Mouse (Mus musculus) embryonic facial prominence, embryonic 11.5 days (tissue): ENCODE results near the gene Dlec1. TPM values are rescaled to one million over a fixed set of nuclear protein-coding genes. Genes with fewer than 3 reads are reported as not detected.
A peak's percentile ranks its signal among the peaks of the same experiment; 100 is the strongest.

Experiments used
- ATAC-seq: fragments of 200-750 bp; cut with Nextera tagmentation; replicated peaks from 2 replicates; pipeline ENCODE4 v1.8.0; 2017; ENCODE audit warnings: low read depth; ENCODE audit not compliant: insufficient number of reproducible peaks, low FRiP score, low TSS enrichment
- DNase-seq: peaks from one replicate; pipeline ENCODE4 v3.0.0-alpha.2; 2015; ENCODE audit warnings: low spot score
- H3K27ac ChIP-seq: fragments of 300-500 bp; sonication (generic); replicated peaks from 2 replicates; pipeline ENCODE4 v1.5.1; 2014; ENCODE audit warnings: mild to moderate bottlenecking, low read depth, low read length, control low read depth
- H3K27me3 ChIP-seq: fragments of 300-500 bp; sonication (generic); 2 replicates; pipeline ENCODE4 v1.6.1; 2014; ENCODE audit warnings: mild to moderate bottlenecking, low read length, moderate library complexity, mixed read lengths; ENCODE audit not compliant: control insufficient read depth, insufficient read depth
- H3K36me3 ChIP-seq: fragments of 300-500 bp; sonication (generic); replicated peaks from 2 replicates; pipeline ENCODE4 v1.6.1; 2014; ENCODE audit warnings: low read depth, mild to moderate bottlenecking, low read length, moderate library complexity, mixed read lengths; ENCODE audit not compliant: control insufficient read depth, insufficient read depth
- H3K4me1 ChIP-seq: fragments of 300-500 bp; sonication (generic); 2 replicates; pipeline ENCODE4 v1.6.1; 2014; ENCODE audit warnings: low read length, mixed read lengths; ENCODE audit not compliant: control insufficient read depth, insufficient read depth
- H3K4me2 ChIP-seq: fragments of 300-500 bp; sonication (generic); 2 replicates; pipeline ENCODE4 v1.6.1; 2014; ENCODE audit warnings: low read depth, mild to moderate bottlenecking, control low read depth, low read length, moderate library complexity
- H3K4me3 ChIP-seq: fragments of 300-500 bp; sonication (generic); 2 replicates; pipeline ENCODE4 v1.5.1; 2014; ENCODE audit warnings: low read depth, low read length, control low read depth
- H3K9ac ChIP-seq: fragments of 300-500 bp; sonication (generic); replicated peaks from 2 replicates; pipeline ENCODE4 v1.6.1; 2014; ENCODE audit warnings: mild to moderate bottlenecking, control low read depth, low read length
- H3K9me3 ChIP-seq: fragments of 300-500 bp; sonication (generic); replicated peaks from 2 replicates; pipeline ENCODE4 v1.6.1; 2016; ENCODE audit warnings: mild to moderate bottlenecking, low read length, inconsistent platforms, mixed read lengths; ENCODE audit not compliant: control insufficient read depth
- WGBS: fragments of 180-500 bp; shearing (Covaris S2); extraction: QIAGEN DNeasy Blood & Tissue Kit; methylation state at CpG from one replicate; pipeline ENCODE4 v1.1.7; 2014; 5-methylcytosine and 5-hydroxymethylcytosine counted together
- polyA plus RNA-seq: library from polyadenylated mRNA; unstranded; fragments of >200 nt; fragmentation: Nextera tagmentation; extraction: Ambion mirVana; gene quantifications from 2 replicates; pipeline ENCODE4 v1.2.1, GENCODE M21; 2014

The Dlec1 gene
- polyA plus RNA-seq, 1 experiment from 2014 or later = 0.69 TPM

- Histone ChIP-seq H3K9me3 (no peaks in the 10 kb centered on the region), H3K4me3 (no peak overlapping the region), H3K27ac (no peak overlapping the region), H3K36me3 (no peaks in the 10 kb centered on the region; the same call in 1 of the 2 replicates), H3K4me2 (no peak overlapping the region), H3K4me1 (no peaks in the 10 kb centered on the region; the same call in 1 of the 2 replicates), H3K27me3 (no peaks in the 10 kb centered on the region), H3K9ac (no peak overlapping the region)
- peak; percentile 89 for DNase-seq
- WGBS = 9% methylated on average over 6 of the region's 6 CpGs
- ATAC-seq = no peak
Measured at GRCm38 (mm10) chr9:119067601-119068000, 34.7 kb upstream of the Dlec1 start.

DNA sequence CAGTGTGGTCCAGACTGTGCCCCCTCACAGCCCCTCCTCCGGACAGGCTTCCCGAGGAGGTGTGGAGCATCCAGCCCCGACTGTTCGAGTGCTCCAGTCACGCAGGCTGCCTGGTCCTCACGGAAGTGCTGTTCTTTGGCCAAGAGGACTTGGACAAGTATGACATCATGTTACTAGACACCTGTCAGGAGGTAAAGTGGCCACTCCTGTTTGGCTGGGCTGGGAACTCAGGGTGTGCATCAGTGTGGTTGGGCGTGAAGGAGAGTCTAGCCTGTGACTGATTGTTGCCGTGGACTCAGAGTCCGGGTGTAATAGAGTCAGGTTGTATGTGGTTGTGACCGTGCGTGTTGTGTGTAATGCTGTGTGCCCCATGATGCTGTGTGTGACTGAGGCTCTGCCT lies 34.0 kb upstream of the Dlec1 start:
- Histone ChIP-seq H3K9ac (no peak overlapping the region), H3K27me3 (no peaks in the 10 kb centered on the region), H3K4me1 (no peaks in the 10 kb centered on the region; the same call in 1 of the 2 replicates), H3K36me3 (no peaks in the 10 kb centered on the region; the same call in 1 of the 2 replicates), H3K9me3 (no peaks in the 10 kb centered on the region), H3K27ac (no peak overlapping the region), H3K4me3 (no peak overlapping the region), H3K4me2 (no peak overlapping the region)
- ATAC-seq = no peak
- DNase-seq = no peak
- 88% methylated on average over 11 of the region's 11 CpGs for WGBS

DNA sequence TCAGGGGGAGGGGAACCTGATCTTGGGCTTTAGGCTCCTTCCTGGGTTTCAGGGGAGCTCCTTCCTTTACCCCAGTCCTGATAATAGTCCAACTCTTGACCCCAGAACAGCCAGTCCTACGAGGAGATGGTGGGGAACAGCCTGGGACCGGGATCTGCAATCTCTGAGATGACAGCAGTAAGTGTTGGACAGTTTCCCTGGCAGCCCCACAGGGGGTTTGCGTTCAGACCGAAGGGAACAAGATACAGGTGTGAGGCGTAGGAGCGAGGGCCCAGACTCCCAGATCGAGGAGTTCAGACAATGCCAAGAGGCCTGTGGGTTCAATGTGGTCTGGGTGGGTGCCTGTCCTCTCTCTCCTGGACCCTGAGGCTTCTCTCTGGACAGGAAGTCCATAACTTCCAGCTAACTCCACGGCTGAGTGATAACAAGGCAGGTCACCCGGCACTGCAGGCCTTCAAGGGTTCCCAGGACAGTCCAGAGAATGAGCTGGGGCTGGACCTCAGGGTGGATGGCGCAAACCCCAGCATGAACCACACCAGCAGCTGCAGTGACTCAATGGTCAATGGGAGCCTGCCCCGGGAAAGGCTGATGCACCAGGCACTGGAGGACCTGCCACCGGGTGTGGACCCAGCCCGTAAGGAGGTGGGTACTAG lies 32.0 kb upstream of the Dlec1 start:
- Histone ChIP-seq H3K27me3 (no peaks in the 10 kb centered on the region), H3K9me3 (no peaks in the 10 kb centered on the region), H3K36me3 (no peaks in the 10 kb centered on the region; the same call in 1 of the 2 replicates), H3K27ac (no peak overlapping the region), H3K4me2 (no peak overlapping the region), H3K4me3 (no peak overlapping the region), H3K4me1 (no peaks in the 10 kb centered on the region), H3K9ac (no peak overlapping the region)
- DNase-seq = no peak
- 85% methylated on average over 13 of the region's 13 CpGs for WGBS
- no peak for ATAC-seq

DNA sequence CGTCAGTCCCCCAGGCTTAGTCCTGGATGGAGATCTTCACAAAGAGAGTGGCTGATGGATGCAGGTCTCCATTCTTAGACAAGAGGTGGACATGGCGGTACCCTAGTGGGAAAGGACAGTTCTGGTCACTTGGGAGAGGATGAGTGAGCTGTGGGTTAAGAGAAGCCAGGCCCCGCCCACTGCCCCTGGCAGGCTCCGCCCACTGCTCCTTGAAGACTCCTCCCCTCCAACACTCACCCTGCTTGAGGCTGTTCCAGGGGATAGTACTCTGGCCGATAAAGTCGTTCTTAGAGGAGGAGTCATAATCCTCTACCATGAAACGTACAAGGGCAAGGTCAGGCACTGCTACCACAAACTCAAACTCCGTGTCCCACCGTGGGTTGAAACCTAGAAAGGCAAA lies 30.5 kb upstream of the Dlec1 start:
- DNase-seq (no peak), ATAC-seq (no peak)
- Histone ChIP-seq H3K9me3 (no peaks in the 10 kb centered on the region), H3K27me3 (no peaks in the 10 kb centered on the region), H3K4me2 (no peak overlapping the region), H3K36me3 (no peaks in the 10 kb centered on the region; the same call in 1 of the 2 replicates), H3K4me1 (no peaks in the 10 kb centered on the region), H3K4me3 (no peak overlapping the region), H3K27ac (no peak overlapping the region), H3K9ac (no peak overlapping the region)
- 82% methylated on average over 9 of the region's 9 CpGs for WGBS

DNA sequence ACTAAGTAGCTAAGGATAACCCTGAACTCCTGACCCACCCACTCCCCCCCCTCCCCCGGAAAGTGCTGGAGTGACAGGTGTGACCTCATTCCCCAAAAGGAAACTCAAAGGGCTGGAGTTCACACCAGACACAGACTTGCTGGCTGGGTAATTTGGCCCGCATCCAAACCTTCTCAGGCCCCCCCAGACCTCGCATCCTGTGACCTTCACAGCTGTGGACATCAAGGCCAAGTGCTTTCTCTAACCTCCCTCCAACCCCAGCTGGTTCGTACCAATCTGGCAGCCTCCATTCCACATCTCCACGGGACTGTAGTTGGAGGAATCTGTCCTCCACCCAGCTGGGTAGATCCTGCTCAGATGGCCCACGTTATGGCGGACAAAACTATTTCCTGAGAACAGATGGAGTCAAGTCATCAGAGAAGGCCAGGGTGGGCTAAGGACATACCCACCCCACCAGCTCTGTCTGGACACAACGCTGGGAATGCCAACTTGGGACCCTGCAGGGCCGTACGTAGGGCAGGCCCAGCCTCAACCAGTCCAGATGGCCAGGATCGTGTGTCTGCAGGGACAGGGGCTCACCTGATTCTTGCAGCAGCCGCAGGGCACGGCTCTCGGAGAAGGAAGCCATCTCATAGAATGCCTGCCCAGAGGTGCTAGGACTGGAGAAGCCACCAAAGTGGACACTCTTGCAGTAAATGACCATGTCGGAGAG lies 28.9 kb upstream of the Dlec1 start:
- H3K9me3 ChIP-seq = no peaks in the 10 kb centered on the region
- ATAC-seq = no peak
- H3K4me1 ChIP-seq = no peaks in the 10 kb centered on the region
- 86% methylated on average over 15 of the region's 15 CpGs for WGBS
- DNase-seq = no peak
- H3K4me2 ChIP-seq = no peak overlapping the region
- no peaks in the 10 kb centered on the region; the same call in 1 of the 2 replicates for H3K36me3 ChIP-seq
- H3K4me3 ChIP-seq = no peak overlapping the region
- no peaks in the 10 kb centered on the region for H3K27me3 ChIP-seq
- no peak overlapping the region for H3K9ac ChIP-seq
- no peak overlapping the region for H3K27ac ChIP-seq

GRCm38 (mm10) chr9:119075685-119076084 lies 26.6 kb upstream of the Dlec1 start:
- ATAC-seq (no peak), DNase-seq (no peak)
- no peak overlapping the region for H3K4me2 ChIP-seq
- WGBS = 78% methylated on average over 16 of the region's 16 CpGs
- no peaks in the 10 kb centered on the region for H3K27me3 ChIP-seq
- no peaks in the 10 kb centered on the region; the same call in 1 of the 2 replicates for H3K36me3 ChIP-seq
- H3K4me3 ChIP-seq = no peak overlapping the region
- no peaks in the 10 kb centered on the region for H3K9me3 ChIP-seq
- H3K27ac ChIP-seq = no peak overlapping the region
- H3K4me1 ChIP-seq = no peaks in the 10 kb centered on the region
- no peak overlapping the region for H3K9ac ChIP-seq

DNA sequence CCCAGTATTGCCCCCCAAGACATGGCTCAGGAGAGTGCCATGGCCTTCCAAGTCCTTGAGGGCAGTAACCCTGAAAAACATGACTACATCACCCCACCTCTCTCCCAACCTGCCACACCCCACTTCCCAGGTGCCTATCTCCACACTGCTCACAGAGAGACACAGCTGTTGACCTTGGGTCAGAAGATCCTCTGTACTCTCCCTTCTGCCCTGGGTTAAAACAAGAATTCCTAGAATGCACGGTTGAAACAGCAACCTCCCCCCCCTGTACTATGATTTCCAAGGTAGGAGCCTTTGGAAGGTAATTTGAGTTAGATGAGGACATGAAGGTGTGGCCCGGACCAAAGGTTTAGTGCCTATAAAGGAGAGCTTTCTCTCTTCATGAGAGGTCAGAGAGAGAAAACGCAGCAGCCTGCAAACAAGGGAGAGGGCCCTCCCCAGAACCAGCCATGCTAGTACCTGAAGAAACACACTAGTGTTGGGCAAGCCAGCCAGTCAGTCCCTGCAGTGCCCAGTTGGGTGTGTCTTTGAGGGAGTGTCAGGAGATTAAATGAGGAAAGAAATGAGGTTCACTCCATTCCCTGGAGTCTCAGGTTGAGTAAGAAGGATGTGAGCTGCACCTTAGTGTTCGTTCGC lies 22.1 kb upstream of the Dlec1 start:
- DNase-seq (no peak), ATAC-seq (no peak)
- Histone ChIP-seq H3K9me3 (no peaks in the 10 kb centered on the region), H3K27ac (no peak overlapping the region), H3K4me2 (no peak overlapping the region), H3K4me1 (peaks cover 6% of the 10 kb centered on the region), H3K9ac (no peak overlapping the region), H3K36me3 (no peaks in the 10 kb centered on the region), H3K4me3 (no peak overlapping the region), H3K27me3 (no peaks in the 10 kb centered on the region)
- 78% methylated on average over 5 of the region's 5 CpGs for WGBS

- no peak overlapping the region for H3K4me3 ChIP-seq
- H3K4me1 ChIP-seq = peaks cover 6% of the 10 kb centered on the region
- DNase-seq (peak; percentile 55), ATAC-seq (peak; percentile 56)
- H3K27ac ChIP-seq = peak overlapping the region; percentile 38
- H3K27me3 ChIP-seq = no peaks in the 10 kb centered on the region
- no peak overlapping the region for H3K4me2 ChIP-seq
- WGBS = 6% methylated on average over 8 of the region's 8 CpGs
- H3K36me3 ChIP-seq = no peaks in the 10 kb centered on the region
- H3K9ac ChIP-seq = no peak overlapping the region; the same call in 1 of the 2 replicates
- H3K9me3 ChIP-seq = no peaks in the 10 kb centered on the region
Measured at GRCm38 (mm10) chr9:119082039-119082438, 20.2 kb upstream of the Dlec1 start.
